Mouse (Mus musculus) hindbrain, embryonic 11.5 days (tissue): ENCODE data around the gene Jmjd6. TPM values are rescaled to one million over a fixed set of nuclear protein-coding genes. Genes with fewer than 3 reads are reported as not detected.
"Not testable (repeated sequence)": the region's sequence is repeated elsewhere in the genome, so short reads cannot be mapped to it uniquely, and the experiment has no call there.

Source experiments
- ATAC-seq: fragments of 200-750 bp; cut with Nextera tagmentation; 2 replicates; pipeline ENCODE4 v1.8.0; 2017; ENCODE audit warnings: mild to moderate bottlenecking, moderate TSS enrichment, moderate library complexity; ENCODE audit not compliant: low FRiP score
- DNase-seq: peaks from one replicate; pipeline ENCODE4 v3.0.0-alpha.2; 2015; ENCODE audit warnings: low spot score
- H3K27ac ChIP-seq: fragments of 300-500 bp; sonication (generic); 2 replicates; pipeline ENCODE4 v1.5.1; 2014; ENCODE audit warnings: mild to moderate bottlenecking, low read depth, low read length
- H3K27me3 ChIP-seq: fragments of 300-500 bp; sonication (generic); 2 replicates; pipeline ENCODE4 v1.6.1; 2014; ENCODE audit warnings: mild to moderate bottlenecking, low read length, moderate library complexity, mixed read lengths; ENCODE audit not compliant: control insufficient read depth, insufficient read depth
- H3K36me3 ChIP-seq: fragments of 300-500 bp; sonication (generic); 2 replicates; pipeline ENCODE4 v1.6.1; 2014; ENCODE audit warnings: mild to moderate bottlenecking, low read length, moderate library complexity, mixed read lengths; ENCODE audit not compliant: control insufficient read depth, insufficient read depth
- H3K4me1 ChIP-seq: fragments of 300-500 bp; sonication (generic); replicated peaks from 2 replicates; pipeline ENCODE4 v1.6.1; 2014; ENCODE audit warnings: low read length, mixed read lengths; ENCODE audit not compliant: control insufficient read depth, insufficient read depth
- H3K4me2 ChIP-seq: fragments of 300-500 bp; sonication (generic); replicated peaks from 2 replicates; pipeline ENCODE4 v1.6.1; 2014; ENCODE audit warnings: mild to moderate bottlenecking, low read depth, low read length
- H3K4me3 ChIP-seq: fragments of 300-500 bp; sonication (generic); 2 replicates; pipeline ENCODE4 v1.5.1; 2014; ENCODE audit warnings: low read depth, low read length
- H3K9ac ChIP-seq: fragments of 300-500 bp; sonication (generic); 2 replicates; pipeline ENCODE4 v1.6.1; 2014; ENCODE audit warnings: low read depth, low read length
- H3K9me3 ChIP-seq: fragments of 300-500 bp; sonication (generic); 2 replicates; pipeline ENCODE4 v1.6.1; 2016; ENCODE audit warnings: low read length; ENCODE audit not compliant: control insufficient read depth
- WGBS: fragments of 180-500 bp; shearing (Covaris S2); extraction: QIAGEN DNeasy Blood & Tissue Kit; methylation state at CpG from one replicate; pipeline ENCODE4 v1.1.7; 2014; 5-methylcytosine and 5-hydroxymethylcytosine counted together
- polyA plus RNA-seq: library from polyadenylated mRNA; unstranded; fragments of >200 nt; fragmentation: Nextera tagmentation; extraction: Ambion mirVana; gene quantifications from 2 replicates; pipeline ENCODE4 v1.2.1, GENCODE M21; 2014

Jmjd6 gene
- polyA plus RNA-seq, 1 experiment from 2014 or later, result 91.3 TPM

DNA sequence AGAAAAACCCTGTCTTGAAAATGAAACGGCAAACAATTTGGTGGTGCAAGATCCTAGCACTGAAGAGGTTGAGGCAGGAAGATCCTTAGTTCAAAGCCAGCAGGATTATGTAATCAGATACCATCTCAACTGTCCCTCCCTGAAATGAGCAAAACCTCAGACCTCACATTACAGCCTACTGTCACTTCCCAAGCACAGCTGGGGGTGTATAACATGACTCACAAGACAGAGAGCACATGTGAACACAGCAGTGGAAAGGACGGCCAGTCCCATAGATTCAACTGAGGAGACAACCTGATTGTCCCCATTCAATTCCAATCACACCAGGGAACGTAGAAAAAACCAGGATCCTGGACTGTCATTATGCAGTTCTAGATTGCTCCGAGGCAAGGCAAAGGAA lies 7.0 kb downstream of the Jmjd6 start:
- ATAC-seq (no peak), DNase-seq (no peak)
- H3K36me3 ChIP-seq, result peaks cover 29% of the 10 kb centered on the region
- no peak overlapping the region for H3K4me2 ChIP-seq
- H3K27ac ChIP-seq, result no peak overlapping the region
- H3K4me1 ChIP-seq, result peaks cover 11% of the 10 kb centered on the region
- 90% methylated on average over 4 of the region's 4 CpGs for WGBS
- no peak overlapping the region for H3K9ac ChIP-seq
- H3K4me3 ChIP-seq, result no peak overlapping the region
- H3K9me3 ChIP-seq, result no peaks in the 10 kb centered on the region
- no peaks in the 10 kb centered on the region for H3K27me3 ChIP-seq

DNA sequence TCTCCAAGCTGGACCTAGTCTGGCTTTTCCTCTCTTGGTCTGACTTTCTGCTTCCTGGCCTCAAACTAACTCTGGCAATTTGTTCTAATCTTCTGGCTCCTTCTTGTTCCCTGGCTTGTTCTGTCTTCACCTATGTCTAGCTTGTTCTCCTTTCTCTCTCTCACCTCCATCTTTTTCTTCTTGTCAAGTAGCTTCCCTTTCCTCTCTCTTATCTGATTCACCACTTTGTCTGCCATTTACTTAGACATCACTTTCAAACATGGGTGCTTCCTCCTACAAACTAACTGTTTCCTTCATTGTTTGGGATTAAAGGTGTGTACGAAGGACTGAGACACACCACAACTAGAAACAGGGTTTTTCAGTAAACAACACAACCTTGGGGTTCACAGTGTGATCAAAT lies 8.3 kb downstream of the Jmjd6 start:
- 89% methylated on average over 1 of the region's 1 CpGs for WGBS
- no peak for DNase-seq
- H3K4me1 ChIP-seq, result peaks cover 3% of the 10 kb centered on the region; the same call in 1 of the 2 replicates
- peaks cover 29% of the 10 kb centered on the region for H3K36me3 ChIP-seq
- no peak overlapping the region for H3K27ac ChIP-seq
- no peak for ATAC-seq
- H3K27me3 ChIP-seq, result no peaks in the 10 kb centered on the region
- no peak overlapping the region for H3K4me2 ChIP-seq
- H3K9ac ChIP-seq, result no peak overlapping the region
- H3K9me3 ChIP-seq, result no peaks in the 10 kb centered on the region
- H3K4me3 ChIP-seq, result no peak overlapping the region

DNA sequence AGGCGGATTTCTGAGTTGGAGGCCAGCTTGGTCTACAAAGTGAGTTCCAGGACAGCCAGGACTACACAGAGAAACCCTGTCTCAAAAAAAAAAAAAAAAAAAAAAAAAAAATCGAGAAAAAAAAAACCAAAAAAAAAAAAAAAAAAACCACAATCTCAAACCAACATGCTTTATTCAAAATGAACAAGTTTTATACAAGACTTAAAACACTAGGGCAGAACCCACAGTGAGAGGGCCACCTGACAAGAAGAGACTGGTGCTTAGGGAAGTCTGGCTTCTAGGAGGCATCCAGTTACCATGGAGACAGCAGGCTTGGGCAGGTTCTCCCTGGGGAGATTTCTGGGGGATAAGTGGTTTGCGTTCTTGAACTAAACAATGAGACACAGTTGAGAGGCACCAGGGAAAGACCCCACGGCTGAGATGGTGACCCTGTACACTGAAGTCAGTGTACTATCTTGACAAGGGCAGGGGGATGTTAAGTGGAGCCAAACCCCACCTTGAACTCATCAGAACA lies 11.0 kb downstream of the Jmjd6 start:
- H3K27ac ChIP-seq, result no peak overlapping the region
- H3K9me3 ChIP-seq, result no peaks in the 10 kb centered on the region
- ATAC-seq (no peak), DNase-seq (peak; percentile 62)
- WGBS, result 30% methylated on average over 4 of the region's 4 CpGs
- no peak overlapping the region for H3K4me2 ChIP-seq
- peaks cover 14% of the 10 kb centered on the region for H3K36me3 ChIP-seq
- no peaks in the 10 kb centered on the region for H3K27me3 ChIP-seq
- H3K9ac ChIP-seq, result no peak overlapping the region
- no peaks in the 10 kb centered on the region; the same call in 1 of the 2 replicates for H3K4me1 ChIP-seq
- no peak overlapping the region for H3K4me3 ChIP-seq

DNA sequence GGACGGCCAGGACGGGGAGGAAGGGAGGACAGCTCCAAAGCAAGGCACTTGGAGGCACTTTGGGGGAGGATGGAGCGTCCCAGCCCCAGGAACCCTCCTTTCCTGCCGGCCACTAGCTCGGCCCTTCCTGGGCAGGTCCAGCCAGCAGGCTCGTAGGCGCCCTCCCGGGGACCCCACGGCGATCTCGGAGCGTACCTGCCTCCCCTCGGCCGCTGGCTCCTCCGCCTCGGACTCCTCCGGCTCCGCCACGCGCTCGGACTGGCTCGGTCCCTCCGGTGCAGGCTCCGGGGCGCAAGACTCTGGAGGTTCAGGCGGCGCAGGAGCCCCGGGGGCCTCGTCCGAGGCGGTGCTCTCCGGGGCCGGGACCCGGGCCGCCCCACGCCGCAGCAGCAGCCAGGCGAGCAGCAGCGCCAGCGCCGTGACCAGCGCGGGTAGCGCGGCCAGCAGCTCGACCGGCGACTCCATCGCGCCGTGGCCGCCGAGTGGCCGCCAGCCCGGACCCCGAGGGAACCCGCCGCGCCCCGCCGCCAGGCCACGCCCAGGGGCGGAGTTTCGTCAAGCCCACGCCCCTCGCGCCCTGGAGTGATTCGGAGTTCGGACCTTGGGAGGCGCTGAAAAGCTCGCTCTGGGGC lies 15.6 kb downstream of the Jmjd6 start, which contains the start of gene Mxra7:
Mxra7 (minus strand) TSS at position 513 of the 632 bp plus-strand sequence.
- H3K27me3 ChIP-seq, result no peaks in the 10 kb centered on the region
- ATAC-seq, result peak; percentile 52
- no peaks in the 10 kb centered on the region for H3K36me3 ChIP-seq
- peak within 1 kb of the TSS; percentile 80 for H3K4me2 ChIP-seq
- no peaks in the 10 kb centered on the region for H3K9me3 ChIP-seq
- peak; percentile 88 for DNase-seq
- H3K4me1 ChIP-seq, result peaks cover 5% of the 10 kb centered on the region
- peak within 1 kb of the TSS; percentile 91 for H3K27ac ChIP-seq
- peak within 1 kb of the TSS; percentile 81 for H3K4me3 ChIP-seq
- peak within 1 kb of the TSS; percentile 91 for H3K9ac ChIP-seq
- WGBS, result under 1% methylated on average over 71 of the region's 71 CpGs

DNA sequence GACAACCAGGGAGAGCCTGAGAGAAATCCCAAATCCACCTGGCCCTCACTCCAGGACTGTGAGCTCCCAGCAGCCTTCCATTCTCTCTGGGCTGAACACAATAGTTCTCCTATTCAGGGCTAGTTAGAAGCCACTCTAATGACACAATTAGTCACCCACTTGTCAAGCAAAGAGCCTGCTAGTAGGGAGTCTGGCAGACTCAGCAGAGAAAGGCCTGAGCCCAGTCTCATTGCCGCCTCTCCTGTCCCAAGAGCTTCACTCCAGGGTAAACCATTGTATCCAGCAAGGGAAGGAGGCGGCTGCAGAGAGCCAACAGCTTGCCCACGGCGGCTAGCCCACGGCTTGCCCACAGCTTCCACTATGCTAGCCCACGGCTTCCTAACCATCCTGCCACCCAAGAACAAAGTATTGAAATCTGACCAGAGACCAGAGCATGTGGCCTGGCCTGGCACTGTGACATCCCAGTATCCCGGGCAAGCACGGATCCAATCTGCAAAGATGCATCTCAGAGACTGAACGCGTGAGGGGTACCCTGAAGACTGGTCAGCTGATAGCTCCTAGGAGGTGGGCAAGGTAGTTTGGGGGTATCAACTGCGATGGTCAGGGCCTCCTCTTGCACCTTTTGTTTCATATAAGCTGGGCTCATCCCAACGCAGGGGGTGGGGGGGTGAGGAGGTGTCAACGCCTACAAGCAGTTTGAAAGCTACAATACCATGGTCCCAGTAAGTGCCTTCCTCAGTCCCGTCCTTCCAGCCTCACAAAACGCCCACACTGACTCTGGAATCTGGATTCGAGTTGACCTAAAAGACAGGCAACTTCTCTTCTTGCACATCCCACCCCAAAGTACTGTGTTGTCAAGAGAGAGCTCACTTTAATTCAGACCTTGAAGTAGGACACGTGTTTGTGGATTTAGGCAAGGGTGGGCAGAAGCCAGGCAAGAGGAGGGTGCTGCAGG lies 16.4 kb downstream of the Jmjd6 start:
- Histone ChIP-seq H3K4me1 (peaks cover 7% of the 10 kb centered on the region; the same call in 1 of the 2 replicates), H3K9ac (peak overlapping the region; percentile 91), H3K27ac (peak overlapping the region; percentile 91), H3K36me3 (no peaks in the 10 kb centered on the region), H3K9me3 (no peaks in the 10 kb centered on the region), H3K4me2 (peak overlapping the region; percentile 80), H3K4me3 (peak overlapping the region; percentile 81), H3K27me3 (no peaks in the 10 kb centered on the region)
- ATAC-seq, result peak; percentile 41
- DNase-seq, result peak; percentile 52
- 11% methylated on average over 17 of the region's 17 CpGs for WGBS

DNA sequence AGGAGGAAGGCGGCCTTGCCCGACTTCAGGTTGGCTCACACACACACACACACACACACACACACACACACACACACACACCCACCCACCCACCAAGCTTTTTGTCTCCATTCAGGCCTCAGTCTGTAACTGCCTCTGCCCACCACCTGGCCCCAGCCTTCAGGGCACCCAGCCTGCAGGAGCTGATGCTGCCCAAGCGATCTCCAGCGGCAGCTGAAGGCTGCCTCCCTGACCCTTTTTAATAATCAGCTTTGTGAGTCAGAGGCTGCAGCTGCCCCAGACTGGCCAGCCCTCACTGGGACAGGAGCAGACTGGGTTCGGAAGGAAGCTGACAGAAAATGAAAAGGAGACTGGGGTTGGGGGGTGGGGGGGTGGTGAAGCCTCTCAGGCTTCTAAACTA lies 18.0 kb downstream of the Jmjd6 start:
- Histone ChIP-seq H3K27me3 (no peaks in the 10 kb centered on the region), H3K4me3 (peak overlapping the region; percentile 81), H3K9me3 (no peaks in the 10 kb centered on the region), H3K4me2 (peak overlapping the region; percentile 80), H3K36me3 (no peaks in the 10 kb centered on the region), H3K4me1 (peaks cover 13% of the 10 kb centered on the region), H3K9ac (peak overlapping the region; percentile 34; the same call in 1 of the 2 replicates), H3K27ac (peak overlapping the region; percentile 91)
- ATAC-seq, result peak; percentile 23; the same call in 1 of the 2 replicates
- peak; percentile 43 for DNase-seq
- WGBS, result 28% methylated on average over 3 of the region's 5 CpGs

DNA sequence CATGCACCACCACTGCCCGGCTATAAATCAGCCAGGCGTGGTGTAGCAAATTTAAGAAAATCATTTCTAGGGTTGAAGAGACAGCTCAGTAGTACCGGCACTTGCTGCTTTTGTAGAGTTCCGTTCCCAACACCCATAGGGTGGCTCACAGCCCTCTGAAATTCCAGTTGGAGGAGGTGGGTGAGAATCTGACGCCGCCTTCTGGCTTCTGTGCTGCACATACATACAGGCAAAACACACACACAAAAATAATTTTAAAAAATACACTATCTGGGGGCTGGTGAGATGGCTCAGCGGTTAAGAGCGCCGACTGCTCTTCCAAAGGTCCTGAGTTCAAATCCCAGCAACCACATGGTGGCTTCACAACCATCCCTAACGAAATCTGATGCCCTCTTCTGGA lies 19.4 kb downstream of the Jmjd6 start:
- whole genome bisulfite sequencing, result 97% methylated on average over 10 of the region's 10 CpGs
- ATAC-seq, H3K9ac ChIP-seq, H3K27me3 ChIP-seq, H3K4me2 ChIP-seq, H3K27ac ChIP-seq, H3K4me3 ChIP-seq, H3K36me3 ChIP-seq, H3K9me3 ChIP-seq, DNase-seq: not testable (repeated sequence)
- H3K4me1 ChIP-seq, result peaks cover 13% of the 10 kb centered on the region

DNA sequence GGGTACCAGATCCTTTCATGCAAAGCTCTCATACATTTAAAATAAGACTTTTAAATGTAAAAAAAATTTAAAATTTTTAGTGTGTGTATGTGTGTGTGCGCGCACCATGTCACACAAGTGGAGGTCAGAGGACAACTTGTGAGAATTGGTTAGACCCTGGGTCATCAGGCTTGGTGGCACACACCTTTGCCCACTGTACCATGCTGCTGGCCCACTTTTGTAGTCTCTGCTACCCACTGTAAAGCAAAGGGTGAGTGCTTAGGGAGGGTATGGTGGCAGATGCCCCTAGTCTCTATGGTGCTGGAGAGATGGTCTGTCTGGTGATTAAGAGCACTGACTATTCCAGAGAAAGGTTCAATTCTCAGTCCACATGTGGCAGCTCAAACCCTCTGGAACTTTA lies 20.0 kb downstream of the Jmjd6 start:
- H3K4me3 ChIP-seq, result no peak overlapping the region
- H3K4me1 ChIP-seq, result peaks cover 13% of the 10 kb centered on the region
- no peak overlapping the region for H3K27ac ChIP-seq
- WGBS, result 100% methylated on average over 2 of the region's 2 CpGs
- H3K9me3 ChIP-seq, result no peaks in the 10 kb centered on the region
- H3K36me3 ChIP-seq, result no peaks in the 10 kb centered on the region
- no peak for DNase-seq
- H3K27me3 ChIP-seq, result no peaks in the 10 kb centered on the region
- ATAC-seq, result no peak
- H3K4me2 ChIP-seq, result no peak overlapping the region
- no peak overlapping the region for H3K9ac ChIP-seq
